Mouse (Mus musculus): ENCODE measurements around the gene Rhov. TPM values are rescaled to one million over a fixed set of nuclear protein-coding genes. Genes with fewer than 3 reads are reported as not detected.

Rhov gene
- 0.83 and 0.90 TPM in 2 replicates for polyA plus RNA-seq (2014; fragmentation: Nextera tagmentation; extraction: Ambion mirVana)

DNA sequence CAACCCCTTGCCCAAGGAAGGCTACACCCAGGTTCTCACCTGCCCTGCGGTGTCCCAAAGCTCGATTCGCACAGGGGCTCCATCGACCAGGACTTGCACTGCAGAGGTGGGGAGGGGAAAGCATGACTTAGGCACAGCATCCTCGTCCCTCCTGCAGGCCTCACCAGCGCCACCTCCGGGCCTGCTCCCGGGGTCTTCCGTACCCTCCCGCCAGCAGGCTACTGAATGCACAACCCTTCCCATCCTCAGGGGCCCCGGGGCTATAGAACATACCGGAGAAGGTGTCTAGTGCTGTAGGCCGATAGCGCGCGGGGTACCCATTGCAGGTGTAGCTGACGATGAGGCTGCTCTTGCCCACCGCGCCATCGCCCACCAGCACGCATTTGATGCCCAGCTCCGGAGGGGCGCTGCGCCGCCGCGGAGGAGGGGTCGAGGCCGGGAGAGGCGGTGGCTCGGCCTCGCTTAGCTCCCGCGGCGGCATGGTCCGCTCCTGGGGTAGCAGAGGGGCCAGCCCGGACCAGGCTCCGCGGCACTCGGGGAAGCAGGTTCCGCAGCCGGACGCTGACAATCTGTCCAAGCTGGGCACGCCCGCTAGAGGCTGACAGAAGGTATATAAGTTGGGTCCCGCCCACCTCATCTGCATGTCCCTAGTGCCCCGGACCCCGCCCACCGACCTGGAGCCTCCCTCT lies at the start of gene Rhov:
Gene Rhov, minus strand, starts transcription at position 630 of the 689 bp plus-strand sequence.
- Histone ChIP-seq H3K9ac (ENCODE audit: low read length) (peak within 1 kb of the TSS; percentile 54), H3K27ac (ENCODE audit: low read depth, low read length) (no peak within 1 kb of the TSS), H3K27me3 (ENCODE audit: control insufficient read depth, insufficient read depth, low read length) (peaks cover 6% of the 10 kb centered on the region), H3K4me3 (ENCODE audit: low read depth, low read length) (peak within 1 kb of the TSS; percentile 48), H3K36me3 (ENCODE audit: control insufficient read depth, insufficient read depth, low read length) (no peaks in the 10 kb centered on the region), H3K9me3 (ENCODE audit: control insufficient read depth, low read length) (no peaks in the 10 kb centered on the region), H3K4me1 (replicated peaks; ENCODE audit: control insufficient read depth, insufficient read depth, low read length) (no peaks in the 10 kb centered on the region), H3K4me2 (ENCODE audit: low read depth, low read length, severe bottlenecking) (peak within 1 kb of the TSS; percentile 97)
- DNase-seq (ENCODE audit: low spot score) (peak; percentile 84), ATAC-seq (replicated peaks; ENCODE audit: low FRiP score) (peak; percentile 87)
- under 1% methylated on average over 44 of the region's 49 CpGs for WGBS

DNA sequence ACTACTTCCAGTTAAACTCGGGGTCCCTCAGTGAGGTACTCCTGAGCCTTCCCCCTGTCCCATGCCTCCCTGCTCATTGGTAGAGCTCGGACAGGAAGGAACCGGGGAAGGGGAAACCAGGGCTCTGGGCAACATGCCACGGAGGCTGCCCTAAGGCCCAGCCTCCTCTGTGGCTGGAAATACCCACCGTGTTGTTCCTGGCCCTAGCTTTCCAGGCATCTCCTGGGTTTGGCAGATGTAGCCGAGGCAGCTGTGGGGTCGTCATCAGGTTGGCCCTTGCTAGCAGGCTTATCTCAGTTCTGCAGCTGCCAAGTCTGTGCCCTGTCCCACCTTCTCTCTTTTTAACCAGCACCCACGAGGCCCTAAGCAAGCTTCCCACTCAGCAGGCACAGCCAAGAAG lies 49.5 kb upstream of the Rhov start:
- DNase-seq (ENCODE audit: low spot score) (no peak), ATAC-seq (replicated peaks; ENCODE audit: low FRiP score) (no peak)
- Histone ChIP-seq H3K4me2 (ENCODE audit: low read depth, low read length, severe bottlenecking) (no peak overlapping the region), H3K9ac (ENCODE audit: low read length) (no peak overlapping the region), H3K9me3 (ENCODE audit: control insufficient read depth, low read length) (no peaks in the 10 kb centered on the region; the same call in 1 of the 2 replicates), H3K4me1 (replicated peaks; ENCODE audit: control insufficient read depth, insufficient read depth, low read length) (peaks cover 25% of the 10 kb centered on the region), H3K27me3 (ENCODE audit: control insufficient read depth, insufficient read depth, low read length) (peaks cover 80% of the 10 kb centered on the region), H3K4me3 (ENCODE audit: low read depth, low read length) (no peak overlapping the region), H3K36me3 (ENCODE audit: control insufficient read depth, insufficient read depth, low read length) (no peaks in the 10 kb centered on the region), H3K27ac (ENCODE audit: low read depth, low read length) (no peak overlapping the region)
- 84% methylated on average over 8 of the region's 8 CpGs for WGBS

DNA sequence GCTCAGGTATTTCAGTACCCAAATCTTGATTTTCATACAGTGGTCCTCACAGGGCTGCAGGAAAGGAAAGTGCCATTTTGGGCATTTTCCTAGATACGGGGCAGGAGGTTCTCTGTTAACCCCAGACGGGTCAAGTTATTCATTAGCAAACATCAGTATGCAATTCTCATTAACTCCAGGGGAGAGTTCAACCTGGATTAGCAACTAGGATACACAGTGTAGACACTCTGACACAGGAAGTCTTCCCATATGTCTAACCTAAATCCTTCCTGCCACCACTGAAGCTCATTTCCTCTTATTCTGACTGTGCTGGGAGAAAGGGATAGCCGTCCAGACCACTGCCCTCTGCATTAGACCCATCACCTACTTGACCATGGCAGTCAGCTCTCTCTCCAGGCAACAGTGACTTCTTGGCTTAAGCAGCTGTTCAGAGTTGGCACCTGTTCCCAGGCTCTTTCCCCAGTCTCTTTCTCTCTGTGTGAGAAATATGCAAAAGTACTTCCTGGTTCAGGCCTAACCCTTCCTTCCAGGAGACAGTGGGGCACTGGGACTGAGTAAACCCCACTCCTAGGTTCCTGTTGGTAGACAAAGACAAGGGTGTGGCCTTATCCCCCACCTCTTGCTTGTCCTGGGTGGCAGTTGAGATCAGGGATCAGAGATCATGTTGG lies 47.1 kb upstream of the Rhov start:
- Histone ChIP-seq H3K36me3 (ENCODE audit: control insufficient read depth, insufficient read depth, low read length) (no peaks in the 10 kb centered on the region), H3K4me1 (replicated peaks; ENCODE audit: control insufficient read depth, insufficient read depth, low read length) (peaks cover 15% of the 10 kb centered on the region), H3K27me3 (ENCODE audit: control insufficient read depth, insufficient read depth, low read length) (peaks cover 60% of the 10 kb centered on the region), H3K4me3 (ENCODE audit: low read depth, low read length) (no peak overlapping the region), H3K9ac (ENCODE audit: low read length) (no peak overlapping the region), H3K4me2 (ENCODE audit: low read depth, low read length, severe bottlenecking) (no peak overlapping the region), H3K9me3 (ENCODE audit: control insufficient read depth, low read length) (no peaks in the 10 kb centered on the region; the same call in 1 of the 2 replicates), H3K27ac (ENCODE audit: low read depth, low read length) (no peak overlapping the region)
- 68% methylated on average over 3 of the region's 3 CpGs for WGBS
- ATAC-seq (replicated peaks; ENCODE audit: low FRiP score) (no peak), DNase-seq (ENCODE audit: low spot score) (no peak)

DNA sequence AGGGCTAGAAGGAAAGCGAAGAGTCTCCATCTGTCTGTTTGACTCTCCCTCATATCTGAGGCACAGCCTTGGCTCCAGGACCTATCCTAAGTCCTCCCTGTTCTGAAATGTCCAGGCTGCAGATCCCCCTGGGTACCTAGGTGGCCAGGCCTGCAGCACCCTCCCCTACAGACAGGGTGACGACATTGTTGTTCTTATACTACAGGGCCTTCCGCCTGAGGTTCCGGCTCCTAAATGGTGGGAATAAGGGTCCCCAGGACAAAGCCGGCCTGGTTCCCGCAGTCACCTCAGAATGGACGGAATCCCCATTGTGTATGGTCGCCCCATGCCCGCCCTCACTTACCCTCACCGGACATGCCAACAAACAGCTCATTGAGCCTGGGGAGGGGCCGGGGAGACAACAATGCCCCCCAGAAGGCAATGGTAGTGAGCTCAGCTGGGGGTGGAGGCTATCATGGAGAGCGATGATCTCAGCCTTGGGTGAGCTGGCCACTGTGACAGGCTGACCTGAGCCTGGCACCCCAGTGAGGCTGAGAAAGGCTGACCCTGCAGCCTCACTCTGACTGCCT lies 43.8 kb upstream of the Rhov start:
- no peaks in the 10 kb centered on the region for H3K36me3 ChIP-seq (ENCODE audit: control insufficient read depth, insufficient read depth, low read length)
- no peak for ATAC-seq (replicated peaks; ENCODE audit: low FRiP score)
- no peak overlapping the region for H3K9ac ChIP-seq (ENCODE audit: low read length)
- peaks cover 32% of the 10 kb centered on the region for H3K27me3 ChIP-seq (ENCODE audit: control insufficient read depth, insufficient read depth, low read length)
- H3K4me2 ChIP-seq (ENCODE audit: low read depth, low read length, severe bottlenecking): no peak overlapping the region
- DNase-seq (ENCODE audit: low spot score): no peak
- H3K9me3 ChIP-seq (ENCODE audit: control insufficient read depth, low read length): no peaks in the 10 kb centered on the region; the same call in 1 of the 2 replicates
- WGBS: 54% methylated on average over 12 of the region's 12 CpGs
- H3K27ac ChIP-seq (ENCODE audit: low read depth, low read length): no peak overlapping the region
- no peak overlapping the region for H3K4me3 ChIP-seq (ENCODE audit: low read depth, low read length)
- H3K4me1 ChIP-seq (replicated peaks; ENCODE audit: control insufficient read depth, insufficient read depth, low read length): peaks cover 4% of the 10 kb centered on the region; the same call in 1 of the 2 replicates

DNA sequence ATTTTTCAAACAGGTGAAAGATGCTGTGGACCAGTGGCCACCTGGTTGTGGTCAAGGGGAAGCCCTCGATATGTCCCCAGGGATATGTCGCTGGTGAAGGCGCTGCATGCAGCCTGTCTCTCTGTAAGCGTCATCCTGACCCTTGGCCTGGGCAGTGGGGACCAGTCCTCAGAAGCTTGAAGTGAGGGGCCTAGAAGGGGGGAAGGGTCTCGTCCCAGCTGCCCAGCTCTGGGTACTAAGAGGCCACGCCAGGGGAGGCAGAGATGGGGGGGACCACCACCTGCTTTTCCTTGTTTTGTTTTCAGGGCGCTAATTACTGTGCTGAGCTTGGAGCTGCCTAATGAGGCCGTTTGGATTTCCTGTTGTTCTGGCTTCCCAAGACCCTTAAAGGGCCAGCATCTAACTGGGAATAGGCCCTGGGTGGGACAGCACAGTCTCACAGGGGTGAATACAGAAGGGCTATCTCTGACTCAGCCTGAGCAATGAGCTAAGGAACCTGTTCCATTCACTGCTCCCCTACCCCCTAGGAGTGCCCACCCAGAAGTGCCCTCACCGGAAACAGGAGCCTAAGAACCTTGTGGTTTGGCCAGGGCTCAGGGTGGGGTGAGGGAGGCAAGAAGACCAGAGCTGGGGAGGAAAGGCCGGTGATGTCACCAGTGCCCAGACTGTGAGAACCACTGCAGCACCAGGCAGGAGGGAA lies 42.9 kb upstream of the Rhov start:
- Histone ChIP-seq H3K4me1 (replicated peaks; ENCODE audit: control insufficient read depth, insufficient read depth, low read length) (peaks cover 4% of the 10 kb centered on the region; the same call in 1 of the 2 replicates), H3K4me3 (ENCODE audit: low read depth, low read length) (no peak overlapping the region), H3K27me3 (ENCODE audit: control insufficient read depth, insufficient read depth, low read length) (peaks cover 26% of the 10 kb centered on the region), H3K9me3 (ENCODE audit: control insufficient read depth, low read length) (no peaks in the 10 kb centered on the region; the same call in 1 of the 2 replicates), H3K9ac (ENCODE audit: low read length) (no peak overlapping the region), H3K4me2 (ENCODE audit: low read depth, low read length, severe bottlenecking) (no peak overlapping the region), H3K36me3 (ENCODE audit: control insufficient read depth, insufficient read depth, low read length) (no peaks in the 10 kb centered on the region), H3K27ac (ENCODE audit: low read depth, low read length) (no peak overlapping the region)
- ATAC-seq (replicated peaks; ENCODE audit: low FRiP score): peak; percentile 65
- WGBS: 18% methylated on average over 10 of the region's 10 CpGs
- no peak for DNase-seq (ENCODE audit: low spot score)

DNA sequence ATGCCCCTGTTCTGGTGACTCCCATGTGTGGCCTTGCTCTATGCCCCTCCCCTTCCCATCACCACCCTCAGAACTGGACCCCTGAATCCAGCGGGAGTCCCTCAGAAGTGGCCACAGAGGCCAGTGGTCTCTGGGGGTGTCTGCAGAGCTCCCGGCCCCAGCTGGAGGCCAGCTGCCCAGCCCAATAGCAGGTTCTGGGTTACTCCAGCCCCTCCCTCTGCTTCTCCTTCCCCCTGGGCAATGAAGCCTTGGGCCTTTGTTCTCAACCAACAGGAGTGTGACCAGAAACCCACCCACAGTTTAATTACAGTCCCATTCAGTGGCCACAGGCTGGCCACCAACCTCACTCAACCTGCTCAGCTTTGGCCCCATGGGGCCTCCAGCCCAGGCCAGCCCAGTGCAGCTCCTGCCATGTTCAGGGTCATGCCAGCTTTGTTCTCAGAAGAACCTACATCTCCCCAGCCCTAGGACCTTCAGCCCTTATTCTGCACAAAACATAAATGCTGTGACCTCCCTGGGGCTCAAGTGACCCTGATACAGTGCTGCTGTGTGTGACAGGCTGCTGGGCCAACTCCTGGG lies 41.4 kb upstream of the Rhov start:
- H3K4me1 ChIP-seq (replicated peaks; ENCODE audit: control insufficient read depth, insufficient read depth, low read length): peaks cover 4% of the 10 kb centered on the region; the same call in 1 of the 2 replicates
- no peak overlapping the region for H3K4me3 ChIP-seq (ENCODE audit: low read depth, low read length)
- no peak for DNase-seq (ENCODE audit: low spot score)
- peaks cover 14% of the 10 kb centered on the region for H3K27me3 ChIP-seq (ENCODE audit: control insufficient read depth, insufficient read depth, low read length)
- no peak overlapping the region for H3K9ac ChIP-seq (ENCODE audit: low read length)
- no peak overlapping the region for H3K27ac ChIP-seq (ENCODE audit: low read depth, low read length)
- no peaks in the 10 kb centered on the region for H3K36me3 ChIP-seq (ENCODE audit: control insufficient read depth, insufficient read depth, low read length)
- H3K4me2 ChIP-seq (ENCODE audit: low read depth, low read length, severe bottlenecking): no peak overlapping the region
- no peaks in the 10 kb centered on the region; the same call in 1 of the 2 replicates for H3K9me3 ChIP-seq (ENCODE audit: control insufficient read depth, low read length)
- ATAC-seq (replicated peaks; ENCODE audit: low FRiP score): no peak
- 34% methylated on average over 2 of the region's 2 CpGs for WGBS

DNA sequence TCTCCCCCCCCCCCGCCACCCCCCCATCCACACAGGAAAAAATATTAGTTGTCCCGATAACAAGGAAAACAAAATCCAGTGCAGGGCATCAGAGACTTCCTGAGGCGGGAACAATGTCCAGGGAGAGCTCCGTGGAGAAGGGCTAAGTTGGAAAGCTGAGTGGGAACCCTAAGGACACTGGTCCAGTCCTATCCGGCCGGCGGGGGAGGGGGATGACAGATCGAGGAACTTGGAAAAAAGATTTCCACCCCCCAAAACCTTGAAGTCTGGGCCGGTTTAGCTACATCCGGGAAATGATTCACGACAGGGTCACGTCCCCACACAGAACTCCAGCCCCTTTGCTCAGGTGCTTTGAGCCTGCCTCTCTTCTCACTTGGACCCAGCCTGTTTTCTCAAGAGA lies 40.5 kb upstream of the Rhov start:
- WGBS: 59% methylated on average over 12 of the region's 12 CpGs
- Histone ChIP-seq H3K27ac (ENCODE audit: low read depth, low read length) (no peak overlapping the region), H3K36me3 (ENCODE audit: control insufficient read depth, insufficient read depth, low read length) (no peaks in the 10 kb centered on the region)

DNA sequence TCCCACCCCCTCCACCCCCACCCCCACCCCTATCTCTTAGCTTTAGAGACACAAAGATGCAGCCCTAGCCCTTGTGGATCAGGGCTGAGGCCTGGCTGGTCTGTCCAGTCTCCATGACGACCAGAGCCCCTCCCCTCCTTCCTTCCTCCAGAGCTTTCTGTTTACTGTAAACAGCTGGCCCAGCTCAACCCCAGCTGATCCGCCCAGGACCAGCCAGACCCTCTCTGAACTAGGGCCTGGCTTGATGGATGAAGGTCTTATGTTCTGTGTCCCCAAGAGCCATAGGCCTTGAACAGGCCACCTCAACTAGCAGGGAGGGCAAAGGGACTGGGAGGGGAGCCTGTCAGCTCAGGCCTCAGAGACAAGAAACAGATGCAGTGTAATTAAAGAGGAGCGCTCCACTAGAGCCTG lies 33.7 kb upstream of the Rhov start:
- Histone ChIP-seq H3K4me3 (ENCODE audit: low read depth, low read length) (no peak overlapping the region), H3K27me3 (ENCODE audit: control insufficient read depth, insufficient read depth, low read length) (no peaks in the 10 kb centered on the region), H3K4me2 (ENCODE audit: low read depth, low read length, severe bottlenecking) (no peak overlapping the region), H3K9me3 (ENCODE audit: control insufficient read depth, low read length) (no peaks in the 10 kb centered on the region), H3K4me1 (replicated peaks; ENCODE audit: control insufficient read depth, insufficient read depth, low read length) (peaks cover 11% of the 10 kb centered on the region; the same call in 1 of the 2 replicates), H3K9ac (ENCODE audit: low read length) (no peak overlapping the region), H3K36me3 (ENCODE audit: control insufficient read depth, insufficient read depth, low read length) (no peaks in the 10 kb centered on the region), H3K27ac (ENCODE audit: low read depth, low read length) (no peak overlapping the region)
- ATAC-seq (replicated peaks; ENCODE audit: low FRiP score): peak; percentile 55
- DNase-seq (ENCODE audit: low spot score): no peak
- WGBS: 30% methylated on average over 3 of the region's 3 CpGs

More for the DNA sequence above, 40.5 kb upstream of the Rhov start:
- no peaks in the 10 kb centered on the region; the same call in 1 of the 2 replicates for H3K9me3 ChIP-seq (ENCODE audit: control insufficient read depth, low read length)
- no peak for ATAC-seq (replicated peaks; ENCODE audit: low FRiP score)
- peaks cover 4% of the 10 kb centered on the region; the same call in 1 of the 2 replicates for H3K4me1 ChIP-seq (replicated peaks; ENCODE audit: control insufficient read depth, insufficient read depth, low read length)
- H3K4me3 ChIP-seq (ENCODE audit: low read depth, low read length): no peak overlapping the region
- H3K4me2 ChIP-seq (ENCODE audit: low read depth, low read length, severe bottlenecking): no peak overlapping the region
- no peak overlapping the region for H3K9ac ChIP-seq (ENCODE audit: low read length)
- peaks cover 12% of the 10 kb centered on the region for H3K27me3 ChIP-seq (ENCODE audit: control insufficient read depth, insufficient read depth, low read length)
- DNase-seq (ENCODE audit: low spot score): no peak

Data from forebrain, embryonic 11.5 days (tissue).